Mouse (Mus musculus) forebrain, embryonic 11.5 days (tissue): ENCODE data around the gene Tubb2b. TPM values are rescaled to one million over a fixed set of nuclear protein-coding genes. Genes with fewer than 3 reads are reported as not detected.
"Not testable (repeated sequence)": the region's sequence is repeated elsewhere in the genome, so short reads cannot be mapped to it uniquely, and the experiment has no call there.

Source experiments
- ATAC-seq: fragments of 200-750 bp; cut with Nextera tagmentation; replicated peaks from 2 replicates; pipeline ENCODE4 v1.8.0; 2017; ENCODE audit warnings: moderate TSS enrichment; ENCODE audit not compliant: low FRiP score
- DNase-seq: peaks from one replicate; pipeline ENCODE4 v3.0.0-alpha.2; 2017; ENCODE audit warnings: low spot score
- H3K27ac ChIP-seq: fragments of 300-500 bp; sonication (generic); 2 replicates; pipeline ENCODE4 v1.5.1; 2014; ENCODE audit warnings: low read depth, low read length
- H3K27me3 ChIP-seq: fragments of 300-500 bp; sonication (generic); 2 replicates; pipeline ENCODE4 v1.6.1; 2014; ENCODE audit warnings: mild to moderate bottlenecking, low read length, mixed read lengths; ENCODE audit not compliant: control insufficient read depth, insufficient read depth
- H3K36me3 ChIP-seq: fragments of 300-500 bp; sonication (generic); 2 replicates; pipeline ENCODE4 v1.6.1; 2014; ENCODE audit warnings: mild to moderate bottlenecking, low read length, moderate library complexity, mixed read lengths; ENCODE audit not compliant: control insufficient read depth, insufficient read depth
- H3K4me1 ChIP-seq: fragments of 300-500 bp; sonication (generic); replicated peaks from 2 replicates; pipeline ENCODE4 v1.6.1; 2014; ENCODE audit warnings: low read length, mixed read lengths; ENCODE audit not compliant: control insufficient read depth, insufficient read depth
- H3K4me2 ChIP-seq: fragments of 300-500 bp; sonication (generic); 2 replicates; pipeline ENCODE4 v1.6.1; 2014; ENCODE audit warnings: low read depth, mild to moderate bottlenecking, low read length, moderate library complexity, mixed read lengths; ENCODE audit not compliant: severe bottlenecking
- H3K4me3 ChIP-seq: fragments of 300-500 bp; sonication (generic); 2 replicates; pipeline ENCODE4 v1.5.1; 2014; ENCODE audit warnings: low read depth, low read length
- H3K9ac ChIP-seq: fragments of 300-500 bp; sonication (generic); 2 replicates; pipeline ENCODE4 v1.6.1; 2014; ENCODE audit warnings: low read length
- H3K9me3 ChIP-seq: fragments of 300-500 bp; sonication (generic); 2 replicates; pipeline ENCODE4 v1.6.1; 2016; ENCODE audit warnings: low read length, mixed read lengths; ENCODE audit not compliant: control insufficient read depth
- WGBS: fragments of 180-500 bp; shearing (Covaris S2); extraction: QIAGEN DNeasy Blood & Tissue Kit; methylation state at CpG from one replicate; pipeline ENCODE4 v1.1.7; 2014; 5-methylcytosine and 5-hydroxymethylcytosine counted together
- polyA plus RNA-seq: library from polyadenylated mRNA; unstranded; fragments of >200 nt; fragmentation: Nextera tagmentation; extraction: Ambion mirVana; gene quantifications from 2 replicates; pipeline ENCODE4 v1.2.1, GENCODE M21; 2014

Gene Tubb2b
- polyA plus RNA-seq, 1 experiment from 2014 or later = 232 TPM

DNA sequence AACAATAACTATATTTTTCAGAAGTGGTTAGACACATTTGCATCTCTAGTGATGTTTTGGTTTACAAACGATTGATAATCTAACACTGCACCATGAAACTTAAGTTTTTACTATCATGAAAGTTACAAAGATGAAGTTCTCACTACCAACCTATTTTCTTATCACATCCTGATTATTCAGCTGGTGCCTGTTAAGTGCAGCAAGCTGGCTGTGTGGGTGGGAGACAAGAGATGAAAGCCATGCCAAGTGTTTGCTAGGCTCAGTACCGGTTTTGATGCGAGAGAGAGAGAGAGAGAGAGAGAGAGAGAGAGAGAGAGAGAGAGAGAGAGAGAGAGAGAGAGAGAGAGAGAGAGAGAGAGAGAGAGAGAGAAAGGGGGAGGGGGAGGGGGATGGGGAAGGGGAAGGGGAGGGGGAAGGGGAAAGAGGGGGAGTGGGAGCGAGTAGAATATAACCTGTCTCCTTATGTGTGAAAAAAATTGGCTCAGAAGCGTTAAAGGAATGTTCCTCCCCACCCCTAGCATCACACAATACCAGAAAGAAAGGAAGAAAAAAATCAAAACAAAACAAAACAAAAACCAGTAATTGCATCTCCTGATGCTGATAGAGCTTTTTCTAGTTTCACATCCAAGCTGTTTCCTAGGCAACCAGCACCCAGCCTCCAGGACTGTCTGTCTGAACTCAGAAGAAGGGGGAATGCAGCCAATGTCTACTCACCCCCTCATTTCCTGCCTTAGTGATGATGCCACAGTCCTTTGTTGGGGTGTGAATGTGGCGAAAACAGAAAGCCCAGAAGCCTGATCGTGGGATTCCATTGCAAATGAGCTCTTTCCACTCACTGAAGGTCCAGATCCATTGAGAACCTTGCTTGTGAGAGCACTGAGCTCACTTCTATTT, 34.5 kb downstream of the Tubb2b start:
- H3K27ac ChIP-seq = peak overlapping the region; percentile 61; the same call in 1 of the 2 replicates
- H3K4me1 ChIP-seq = no peaks in the 10 kb centered on the region; the same call in 1 of the 2 replicates
- peak; percentile 59 for DNase-seq
- H3K36me3 ChIP-seq = no peaks in the 10 kb centered on the region
- peak; percentile 94 for ATAC-seq
- H3K4me3 ChIP-seq = no peak overlapping the region
- no peaks in the 10 kb centered on the region for H3K9me3 ChIP-seq
- no peak overlapping the region for H3K9ac ChIP-seq
- H3K4me2 ChIP-seq = no peak overlapping the region
- no peaks in the 10 kb centered on the region for H3K27me3 ChIP-seq
- 35% methylated on average over 6 of the region's 7 CpGs for WGBS

- ATAC-seq = no peak
- no peaks in the 10 kb centered on the region for H3K36me3 ChIP-seq
- 61% methylated on average over 3 of the region's 3 CpGs for WGBS
- no peak overlapping the region for H3K4me2 ChIP-seq
- 0 out of 2 replicates have a peak, but pooled peaks cover 3% of the 10 kb centered on the region for H3K4me1 ChIP-seq
- H3K4me3 ChIP-seq = no peak overlapping the region
- no peaks in the 10 kb centered on the region for H3K27me3 ChIP-seq
- no peak for DNase-seq
- no peak overlapping the region for H3K27ac ChIP-seq
- no peak overlapping the region for H3K9ac ChIP-seq
- H3K9me3 ChIP-seq = no peaks in the 10 kb centered on the region
These were observed 40.9 kb downstream of the Tubb2b start for GRCm38 (mm10) chr13:34089358-34089757.

DNA sequence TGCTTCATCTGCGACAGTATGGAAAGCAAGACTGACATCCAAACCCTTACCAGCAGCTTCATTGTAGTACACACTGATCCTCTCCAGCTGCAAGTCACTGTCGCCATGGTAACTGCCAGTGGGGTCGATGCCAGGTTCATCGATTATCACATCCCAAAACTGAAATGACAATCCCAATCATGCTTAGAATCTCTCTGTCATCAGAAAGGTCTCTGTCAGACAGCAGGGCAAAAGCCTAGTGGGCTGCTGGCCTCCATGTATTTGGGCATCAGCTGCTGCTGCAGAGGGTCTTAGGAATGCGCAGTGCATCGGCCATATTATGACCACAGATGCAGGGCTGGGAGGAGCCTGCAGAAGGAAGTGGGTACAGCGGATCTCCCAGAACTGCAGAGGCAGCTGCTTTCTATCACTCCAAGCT, 41.4 kb downstream of the Tubb2b start:
- H3K4me2 ChIP-seq = no peak overlapping the region
- DNase-seq (no peak), ATAC-seq (peak; percentile 73; the same call in 1 of the 2 replicates)
- WGBS = 59% methylated on average over 7 of the region's 7 CpGs
- no peak overlapping the region for H3K9ac ChIP-seq
- H3K27ac ChIP-seq = no peak overlapping the region
- H3K36me3 ChIP-seq = no peaks in the 10 kb centered on the region
- no peaks in the 10 kb centered on the region for H3K9me3 ChIP-seq
- H3K4me3 ChIP-seq = no peak overlapping the region
- H3K4me1 ChIP-seq = 0 out of 2 replicates have a peak, but pooled peaks cover 3% of the 10 kb centered on the region
- no peaks in the 10 kb centered on the region for H3K27me3 ChIP-seq

GRCm38 (mm10) chr13:34088201-34088649, 42.0 kb downstream of the Tubb2b start:
- WGBS = 66% methylated on average over 5 of the region's 5 CpGs
- H3K27me3 ChIP-seq, H3K27ac ChIP-seq, H3K4me3 ChIP-seq, H3K36me3 ChIP-seq, DNase-seq, H3K4me2 ChIP-seq, H3K9me3 ChIP-seq, H3K4me1 ChIP-seq, H3K9ac ChIP-seq: not testable (repeated sequence)
- peak; percentile 46; the same call in 1 of the 2 replicates for ATAC-seq

DNA sequence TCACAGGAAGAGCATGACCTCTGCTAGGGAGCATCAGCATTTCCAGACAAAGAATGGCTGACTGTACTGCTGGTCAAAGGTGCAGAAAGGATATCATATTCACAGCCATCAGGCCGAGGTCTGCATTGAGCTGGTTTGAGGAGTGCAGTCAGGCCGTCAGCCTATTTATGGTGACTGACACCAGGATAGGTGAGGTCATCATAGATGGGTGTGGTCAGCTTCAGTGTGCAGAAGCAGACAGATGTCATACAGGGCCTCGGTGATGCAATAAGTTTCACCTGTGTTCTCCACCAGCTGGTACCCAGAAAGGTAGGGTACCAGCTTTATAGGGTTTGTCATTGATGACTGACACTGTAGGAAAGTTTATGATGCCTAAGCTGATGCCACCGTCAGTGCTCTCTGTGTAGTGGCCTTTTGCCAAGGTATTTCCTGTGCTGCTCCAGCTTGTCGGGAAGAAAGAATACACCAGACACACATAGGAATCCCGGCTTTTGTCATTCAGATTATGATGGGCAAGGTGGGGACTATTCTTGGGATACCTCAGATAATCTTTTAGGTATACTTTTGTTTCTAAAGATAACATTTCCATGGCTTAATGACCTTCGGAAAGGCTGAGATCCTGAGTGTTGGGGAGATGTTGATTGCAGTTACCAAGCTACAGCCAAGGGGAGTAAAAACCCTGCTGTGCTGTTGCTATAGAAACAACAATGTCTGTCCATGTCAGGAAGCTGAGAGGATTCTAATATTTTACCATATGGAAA, 43.0 kb downstream of the Tubb2b start:
- no peak for DNase-seq
- Histone ChIP-seq H3K36me3 (no peaks in the 10 kb centered on the region), H3K9me3 (no peaks in the 10 kb centered on the region), H3K27me3 (no peaks in the 10 kb centered on the region), H3K27ac (no peak overlapping the region), H3K4me3 (no peak overlapping the region), H3K9ac (no peak overlapping the region), H3K4me1 (0 out of 2 replicates have a peak, but pooled peaks cover 3% of the 10 kb centered on the region), H3K4me2 (no peak overlapping the region)
- ATAC-seq = 0 out of 2 replicates have a peak, but pooled peaks have one; percentile 5
- WGBS = 69% methylated on average over 7 of the region's 7 CpGs

DNA sequence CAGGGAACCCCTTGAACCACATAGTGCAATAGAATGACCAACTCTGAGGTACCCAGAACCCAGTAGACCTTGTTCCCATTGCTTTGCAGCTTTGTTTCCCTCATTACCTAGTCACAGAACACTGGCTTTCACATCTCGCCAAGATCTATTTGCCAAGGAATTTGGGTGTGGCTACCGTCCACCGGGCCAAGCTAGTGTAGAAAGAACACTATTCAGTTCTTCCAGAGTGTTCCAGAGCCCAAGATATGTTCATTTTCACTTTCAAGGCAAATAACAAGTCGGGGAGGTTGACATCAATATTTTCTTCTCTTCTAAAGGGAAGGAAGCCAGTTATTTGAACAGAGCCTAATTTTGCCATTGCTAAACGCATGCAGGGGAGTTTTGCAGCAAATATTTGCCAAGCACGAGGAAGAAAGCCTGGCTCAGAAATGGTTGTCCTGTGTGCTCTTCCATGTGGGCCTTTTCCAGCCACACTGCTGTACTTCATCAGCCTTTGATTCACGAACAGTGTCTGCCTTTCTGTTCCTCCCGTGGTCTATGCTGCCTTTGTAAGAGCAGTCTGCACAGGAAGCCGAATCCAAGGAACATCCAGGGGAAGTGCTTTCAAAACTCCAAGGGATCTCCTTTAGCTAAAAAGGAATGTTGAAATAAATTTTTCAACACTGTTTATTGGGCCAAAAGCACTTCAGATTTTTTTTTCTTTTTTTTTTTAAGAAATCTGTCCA, 46.1 kb downstream of the Tubb2b start:
- DNase-seq = no peak
- Histone ChIP-seq H3K27ac (no peak overlapping the region), H3K9ac (no peak overlapping the region), H3K4me2 (no peak overlapping the region), H3K27me3 (no peaks in the 10 kb centered on the region), H3K36me3 (no peaks in the 10 kb centered on the region), H3K4me3 (no peak overlapping the region), H3K4me1 (0 out of 2 replicates have a peak, but pooled peaks cover 3% of the 10 kb centered on the region), H3K9me3 (no peaks in the 10 kb centered on the region)
- ATAC-seq = no peak
- 78% methylated on average over 9 of the region's 9 CpGs for WGBS

- no peaks in the 10 kb centered on the region for H3K36me3 ChIP-seq
- ATAC-seq (no peak), DNase-seq (no peak)
- no peaks in the 10 kb centered on the region for H3K9me3 ChIP-seq
- H3K4me1 ChIP-seq = peaks cover 4% of the 10 kb centered on the region
- no peak overlapping the region for H3K9ac ChIP-seq
- 84% methylated on average over 4 of the region's 4 CpGs for WGBS
- H3K27me3 ChIP-seq = no peaks in the 10 kb centered on the region
- no peak overlapping the region for H3K4me3 ChIP-seq
- H3K4me2 ChIP-seq = no peak overlapping the region
- no peak overlapping the region for H3K27ac ChIP-seq
These were observed 48.3 kb downstream of the Tubb2b start for GRCm38 (mm10) chr13:34081926-34082325.

DNA sequence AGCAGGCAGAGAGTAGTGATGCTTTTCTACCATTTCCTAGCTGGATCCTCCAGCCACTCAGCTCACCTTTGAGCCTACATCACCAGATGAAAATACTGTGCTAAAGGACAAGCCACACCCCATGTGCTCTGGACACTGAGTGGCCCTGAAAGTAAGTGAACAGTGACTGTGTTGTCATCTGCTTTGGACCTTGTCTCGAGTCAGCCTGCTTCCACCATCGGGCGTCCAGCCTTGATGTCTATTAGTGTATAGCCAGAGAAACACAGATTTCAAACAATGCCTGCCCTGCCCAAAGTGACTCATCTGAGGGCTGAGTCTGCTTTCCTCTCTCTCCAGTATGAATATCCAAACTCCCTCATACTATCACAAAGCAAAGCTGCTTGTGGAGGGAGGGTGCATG, 50.5 kb downstream of the Tubb2b start:
- ATAC-seq = no peak
- Histone ChIP-seq H3K27me3 (no peaks in the 10 kb centered on the region), H3K36me3 (no peaks in the 10 kb centered on the region), H3K9me3 (no peaks in the 10 kb centered on the region), H3K4me1 (peaks cover 10% of the 10 kb centered on the region), H3K4me2 (no peak overlapping the region), H3K4me3 (no peak overlapping the region), H3K27ac (no peak overlapping the region), H3K9ac (no peak overlapping the region)
- WGBS = 92% methylated on average over 3 of the region's 3 CpGs
- no peak for DNase-seq
